Mouse (Mus musculus) lung, adult 2 months (tissue): ENCODE data around the gene Prdx1.

ENCODE experiments used
- CTCF ChIP-seq: fragments of 200-500 bp; IDR thresholded peaks from 2 replicates; pipeline ENCODE4 v1.5.1; 2011; ENCODE audit warnings: mild to moderate bottlenecking, low read length, control low read depth; ENCODE audit not compliant: insufficient read depth
- POLR2A ChIP-seq: fragments of 200-500 bp; IDR thresholded peaks from 2 replicates; pipeline ENCODE4 v1.6.1; 2011; ENCODE audit warnings: low read depth, mild to moderate bottlenecking, control low read depth, low read length, borderline replicate concordance; ENCODE audit errors: extremely low read depth

DNA sequence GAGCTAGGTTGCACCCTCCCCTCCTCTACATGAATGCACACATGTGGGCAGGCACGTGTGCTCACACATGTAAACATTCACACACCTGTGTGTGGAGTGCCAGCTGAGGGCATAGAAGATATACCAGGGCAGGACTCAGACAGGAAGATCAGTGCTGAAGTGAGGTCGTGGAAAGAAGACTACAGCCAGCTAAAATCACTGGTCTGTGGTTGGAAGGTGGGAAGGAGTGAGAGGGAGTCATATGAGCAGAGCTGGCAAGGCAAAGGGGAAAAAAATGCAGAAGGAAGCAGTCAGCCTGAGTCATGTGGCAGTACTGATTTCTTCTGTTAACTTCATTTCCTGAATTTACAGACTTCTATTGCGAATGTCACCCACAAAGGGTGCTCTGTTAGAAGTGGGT, 17.2 kb upstream of the Prdx1 start:
- no peak for TF ChIP-seq CTCF
- TF ChIP-seq POLR2A = no peak
